Mouse (Mus musculus) forebrain, embryonic 12.5 days (tissue): ENCODE results near the gene Cyp2t4. TPM values are rescaled to one million over a fixed set of nuclear protein-coding genes. Genes with fewer than 3 reads are reported as not detected.

Source experiments
- ATAC-seq: fragments of 200-750 bp; cut with Nextera tagmentation; 2 replicates; pipeline ENCODE4 v1.8.0; 2017; ENCODE audit warnings: moderate TSS enrichment; ENCODE audit not compliant: low FRiP score
- H3K27ac ChIP-seq: fragments of 300-500 bp; sonication (generic); 2 replicates; pipeline ENCODE4 v1.5.1; 2016; ENCODE audit warnings: mild to moderate bottlenecking
- H3K27me3 ChIP-seq: fragments of 300-500 bp; sonication (generic); 2 replicates; pipeline ENCODE4 v1.6.1; 2016; ENCODE audit warnings: mild to moderate bottlenecking
- H3K36me3 ChIP-seq: fragments of 300-500 bp; sonication (generic); replicated peaks from 2 replicates; pipeline ENCODE4 v1.6.1; 2016; ENCODE audit warnings: mild to moderate bottlenecking
- H3K4me1 ChIP-seq: fragments of 300-500 bp; sonication (generic); 2 replicates; pipeline ENCODE4 v1.6.1; 2016
- H3K4me2 ChIP-seq: fragments of 300-500 bp; sonication (generic); 2 replicates; pipeline ENCODE4 v1.6.1; 2016; ENCODE audit warnings: mild to moderate bottlenecking, moderate library complexity
- H3K4me3 ChIP-seq: fragments of 300-500 bp; sonication (generic); replicated peaks from 2 replicates; pipeline ENCODE4 v1.5.1; 2016; ENCODE audit warnings: mild to moderate bottlenecking
- H3K9ac ChIP-seq: fragments of 300-500 bp; sonication (generic); 2 replicates; pipeline ENCODE4 v1.6.1; 2016; ENCODE audit warnings: mild to moderate bottlenecking
- H3K9me3 ChIP-seq: fragments of 300-500 bp; sonication (generic); 2 replicates; pipeline ENCODE4 v1.6.1; 2016
- WGBS: fragments of 180-500 bp; shearing (Covaris S2); methylation state at CpG from one replicate; pipeline ENCODE4 v1.1.7; 2016; 5-methylcytosine and 5-hydroxymethylcytosine counted together
- microRNA counts: library from miRNA; unstranded; fragments of <30 nt; microRNA quantifications from one replicate; lab custom pipeline; 2017
- microRNA-seq: library from miRNA; unstranded; fragments of <30 nt; microRNA quantifications from one replicate; pipeline ENCODE4, GENCODE M21; 2017
- polyA plus RNA-seq: library from polyadenylated mRNA; unstranded; fragments of >200 nt; fragmentation: Nextera tagmentation; extraction: Ambion mirVana; gene quantifications from 2 replicates; pipeline ENCODE4 v1.2.1, GENCODE M21; 2016

Cyp2t4 gene
- polyA plus RNA-seq, 1 experiment from 2014 or later, result 0.34 TPM

GRCm38 (mm10) chr7:27193731-27194130, 40.2 kb downstream of the Cyp2t4 start:
- H3K9ac ChIP-seq, result peak overlapping the region; percentile 38; the same call in 1 of the 2 replicates
- H3K4me3 ChIP-seq, result no peak overlapping the region
- peak overlapping the region; percentile 2; the same call in 1 of the 2 replicates for H3K4me2 ChIP-seq
- H3K36me3 ChIP-seq, result peaks cover 54% of the 10 kb centered on the region
- WGBS, result 93% methylated on average over 4 of the region's 4 CpGs
- H3K4me1 ChIP-seq, result peaks cover 25% of the 10 kb centered on the region
- no peaks in the 10 kb centered on the region for H3K27me3 ChIP-seq
- H3K27ac ChIP-seq, result no peak overlapping the region
- no peaks in the 10 kb centered on the region for H3K9me3 ChIP-seq
- no peak for ATAC-seq

GRCm38 (mm10) chr7:27195681-27196611, 42.4 kb downstream of the Cyp2t4 start, which contains the start of the genes BC024978 and Snrpa:
TSS of gene BC024978 (plus strand) at chr7:27195781.
TSS of gene Snrpa (minus strand) at chr7:27196271.
- Histone ChIP-seq H3K36me3 (peaks cover 39% of the 10 kb centered on the region), H3K4me2 (peak within 1 kb of the TSS; percentile 95), H3K4me1 (peaks cover 25% of the 10 kb centered on the region), H3K27ac (peak within 1 kb of the TSS; percentile 98), H3K9me3 (no peaks in the 10 kb centered on the region), H3K9ac (peak within 1 kb of the TSS; percentile 82), H3K4me3 (peak within 1 kb of the TSS; percentile 83), H3K27me3 (no peaks in the 10 kb centered on the region)
- peak; percentile 99 for ATAC-seq
- WGBS, result 1% methylated on average over 63 of the region's 64 CpGs

GRCm38 (mm10) chr7:27197136-27197535, 43.6 kb downstream of the Cyp2t4 start:
- H3K4me3 ChIP-seq, result no peak overlapping the region
- 0 out of 2 replicates have a peak overlapping the region, but pooled peaks have one; percentile 95 for H3K4me2 ChIP-seq
- 85% methylated on average over 3 of the region's 3 CpGs for WGBS
- ATAC-seq, result no peak
- peaks cover 31% of the 10 kb centered on the region for H3K36me3 ChIP-seq
- H3K27me3 ChIP-seq, result no peaks in the 10 kb centered on the region
- H3K9ac ChIP-seq, result no peak overlapping the region
- no peaks in the 10 kb centered on the region for H3K9me3 ChIP-seq
- H3K27ac ChIP-seq, result no peak overlapping the region
- peaks cover 25% of the 10 kb centered on the region for H3K4me1 ChIP-seq

GRCm38 (mm10) chr7:27197634-27198033, 44.1 kb downstream of the Cyp2t4 start:
- peaks cover 31% of the 10 kb centered on the region for H3K36me3 ChIP-seq
- no peak overlapping the region for H3K27ac ChIP-seq
- no peak overlapping the region for H3K9ac ChIP-seq
- H3K4me2 ChIP-seq, result no peak overlapping the region
- H3K27me3 ChIP-seq, result no peaks in the 10 kb centered on the region
- peaks cover 25% of the 10 kb centered on the region for H3K4me1 ChIP-seq
- no peaks in the 10 kb centered on the region for H3K9me3 ChIP-seq
- no peak overlapping the region for H3K4me3 ChIP-seq
- WGBS, result 93% methylated on average over 8 of the region's 8 CpGs
- ATAC-seq, result no peak

- H3K9ac ChIP-seq, result no peak overlapping the region
- peaks cover 31% of the 10 kb centered on the region for H3K36me3 ChIP-seq
- no peaks in the 10 kb centered on the region for H3K9me3 ChIP-seq
- H3K4me1 ChIP-seq, result peaks cover 23% of the 10 kb centered on the region
- no peak overlapping the region for H3K27ac ChIP-seq
- H3K27me3 ChIP-seq, result no peaks in the 10 kb centered on the region
- H3K4me3 ChIP-seq, result no peak overlapping the region
- H3K4me2 ChIP-seq, result no peak overlapping the region
- no peak for ATAC-seq
Measured at GRCm38 (mm10) chr7:27198355-27198754, 44.8 kb downstream of the Cyp2t4 start.

- H3K9ac ChIP-seq, result no peak overlapping the region
- no peak overlapping the region for H3K27ac ChIP-seq
- no peak for ATAC-seq
- H3K36me3 ChIP-seq, result peaks cover 30% of the 10 kb centered on the region
- H3K4me3 ChIP-seq, result no peak overlapping the region
- peaks cover 19% of the 10 kb centered on the region for H3K4me1 ChIP-seq
- H3K27me3 ChIP-seq, result no peaks in the 10 kb centered on the region
- WGBS, result 93% methylated on average over 8 of the region's 8 CpGs
- no peak overlapping the region for H3K4me2 ChIP-seq
- no peaks in the 10 kb centered on the region for H3K9me3 ChIP-seq
Measured at GRCm38 (mm10) chr7:27198779-27199178, 45.3 kb downstream of the Cyp2t4 start.

GRCm38 (mm10) chr7:27203730-27204449, 50.4 kb downstream of the Cyp2t4 start:
- peaks cover 64% of the 10 kb centered on the region for H3K36me3 ChIP-seq
- no peaks in the 10 kb centered on the region for H3K27me3 ChIP-seq
- no peak for ATAC-seq
- no peak overlapping the region for H3K4me2 ChIP-seq
- H3K9me3 ChIP-seq, result no peaks in the 10 kb centered on the region
- H3K9ac ChIP-seq, result no peak overlapping the region
- H3K4me3 ChIP-seq, result no peak overlapping the region
- no peaks in the 10 kb centered on the region for H3K4me1 ChIP-seq
- no peak overlapping the region for H3K27ac ChIP-seq
- WGBS, result 97% methylated on average over 8 of the region's 8 CpGs

MicroRNAs within 50 kb of the gene (microRNA counts, 519-probe panel; counts per million panel counts)
- microRNA mmu-miR-1191 (lab: Ali Mortazavi, UCI), result not detected

Small RNAs within 50 kb of the gene (microRNA-seq; reads per million reads assigned to microRNA genes)
- gene Mir1191 (8.0 reads per million, percentile 24 among the genes with 10 or more reads in this experiment), gene Mir3101 (not detected)

Other genes starting within 250 kb of the Cyp2t4 start
- gene Cyp2a22, start 214.3 kb upstream of the Cyp2t4 start, polyA plus RNA-seq, result not detected in 2 replicates
- gene Cyp2a12, start 124.6 kb upstream of the Cyp2t4 start, polyA plus RNA-seq, result not detected in 2 replicates
- gene Cyp2f2, start 33.8 kb upstream of the Cyp2t4 start, polyA plus RNA-seq, result not detected in 2 replicates
- 89.9 and 92.2 TPM in 2 replicates for gene Egln2, start 13.1 kb downstream of the Cyp2t4 start, polyA plus RNA-seq
- 69.4 and 70.4 TPM in 2 replicates for gene Rab4b, start 25.2 kb downstream of the Cyp2t4 start, polyA plus RNA-seq
- 0.59 TPM in 1 of 2 replicates, not detected in the other for gene Gm21983, start 27.4 kb downstream of the Cyp2t4 start, polyA plus RNA-seq
- gene Mia, start 27.4 kb downstream of the Cyp2t4 start, polyA plus RNA-seq, result 9.0 and 11.7 TPM in 2 replicates
- 3.9 and 4.1 TPM in 2 replicates for gene BC024978, start 42.1 kb downstream of the Cyp2t4 start, polyA plus RNA-seq
- gene Snrpa, start 42.6 kb downstream of the Cyp2t4 start, polyA plus RNA-seq, result 302 and 306 TPM in 2 replicates
- 6.3 and 7.5 TPM in 2 replicates for gene Itpkc, start 74.9 kb downstream of the Cyp2t4 start, polyA plus RNA-seq
- gene Coq8b, start 79.3 kb downstream of the Cyp2t4 start, polyA plus RNA-seq, result 20.2 and 21.0 TPM in 2 replicates
- gene Numbl, start 104.7 kb downstream of the Cyp2t4 start, polyA plus RNA-seq, result 40.6 and 41.8 TPM in 2 replicates
- gene Ltbp4, start 184.0 kb downstream of the Cyp2t4 start, polyA plus RNA-seq, result 12.4 and 16.5 TPM in 2 replicates
- 77.1 and 81.2 TPM in 2 replicates for gene Shkbp1, start 202.3 kb downstream of the Cyp2t4 start, polyA plus RNA-seq
- 1.5 TPM in 1 of 2 replicates, not detected in the other for gene Gm20479, start 203.7 kb downstream of the Cyp2t4 start, polyA plus RNA-seq